Mouse (Mus musculus): ENCODE measurements around the gene Gdf9. TPM values are rescaled to one million over a fixed set of nuclear protein-coding genes. Genes with fewer than 3 reads are reported as not detected.

Gdf9 gene
- total and polyA plus RNA-seq, 3 experiments = 0.42 to 0.43 TPM; not detected in 1

DNA sequence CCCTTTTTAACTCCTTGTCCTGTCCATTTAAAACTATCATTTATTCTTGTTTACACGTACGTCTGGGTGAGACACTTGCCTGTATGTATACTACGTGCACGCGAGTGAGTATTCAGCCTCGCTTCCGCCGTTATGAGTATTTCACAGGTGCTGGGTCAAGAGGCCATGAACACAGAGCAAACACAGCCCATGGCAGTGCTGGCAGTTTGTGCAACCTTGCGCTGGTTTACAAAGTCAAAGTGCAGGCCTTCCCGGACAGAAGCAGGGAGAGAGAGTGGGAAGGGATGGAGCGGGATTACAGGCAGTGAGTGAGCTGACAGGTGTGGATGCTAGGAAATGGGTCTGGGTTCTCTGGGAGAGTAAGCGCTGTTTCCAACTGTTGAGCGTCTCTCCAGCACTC, 15.4 kb downstream of the Gdf9 start:
- peaks cover 0 to 5% of the 10 kb centered on the region in 2 experiments; a peak in 2 of 4 replicates for H3K36me3 ChIP-seq (ENCODE audit: control insufficient read depth in 1 of 2, insufficient read depth in 2 of 2, low read length in 2 of 2)
- DNase-seq (ENCODE audit: low read depth, low spot score) = no peak
- no peaks in the 10 kb centered on the region for H3K9me3 ChIP-seq (replicated peaks; ENCODE audit: insufficient read depth, low read length)
- no peak overlapping the region for H3K4me3 ChIP-seq (ENCODE audit: control insufficient read depth in 1 of 2, insufficient read depth in 1 of 2, low read depth in 2 of 2, low read length in 2 of 2)
- peaks cover 0 to 13% of the 10 kb centered on the region in 2 experiments; a peak in 2 of 4 replicates for H3K4me1 ChIP-seq (ENCODE audit: control insufficient read depth in 1 of 2, insufficient read depth in 2 of 2, low read length in 2 of 2)
- no peaks in the 10 kb centered on the region for H3K79me2 ChIP-seq (ENCODE audit: control insufficient read depth, insufficient read depth, low read length, poor library complexity)
- H3K27ac ChIP-seq (ENCODE audit: control insufficient read depth, low read depth, low read length) = no peak overlapping the region
- H3K27me3 ChIP-seq (ENCODE audit: control insufficient read depth in 1 of 2, insufficient read depth in 2 of 2, low read length in 2 of 2) = peaks cover 9 to 14% of the 10 kb centered on the region in 2 experiments
- TF ChIP-seq EP300 (IDR thresholded peaks at IDR 0.05; ENCODE audit: low read depth in 1 of 2, low read length in 2 of 2) = no peak
- no peak for TF ChIP-seq RCOR1 (IDR thresholded peaks at IDR 0.05; ENCODE audit: low read depth, low read length)
- no peak for TF ChIP-seq UBTF (IDR thresholded peaks at IDR 0.05; ENCODE audit: borderline replicate concordance, insufficient read depth, low read depth, low read length)
- no peak for TF ChIP-seq TAL1 (IDR thresholded peaks at IDR 0.05; ENCODE audit: low read length)
- no peak for TF ChIP-seq ZKSCAN1 (IDR thresholded peaks at IDR 0.05; ENCODE audit: low read depth, low read length)
- no peak for TF ChIP-seq KAT2A (conservative IDR thresholded peaks at IDR 0.05; ENCODE audit: low read depth, low read length)
- TF ChIP-seq SMC3 (IDR thresholded peaks at IDR 0.05; ENCODE audit: low read depth, low read length) = no peak
- no peak for TF ChIP-seq MAZ (IDR thresholded peaks at IDR 0.05; ENCODE audit: low read depth, low read length)
- no peak for TF ChIP-seq HCFC1 (IDR thresholded peaks at IDR 0.05; ENCODE audit: low read depth, low read length)
- TF ChIP-seq MYC (IDR thresholded peaks at IDR 0.05; ENCODE audit: low read depth, low read length) = no peak
- no peak overlapping the region for H3K9ac ChIP-seq (ENCODE audit: control insufficient read depth, low read depth, low read length, poor library complexity, severe bottlenecking)

DNA sequence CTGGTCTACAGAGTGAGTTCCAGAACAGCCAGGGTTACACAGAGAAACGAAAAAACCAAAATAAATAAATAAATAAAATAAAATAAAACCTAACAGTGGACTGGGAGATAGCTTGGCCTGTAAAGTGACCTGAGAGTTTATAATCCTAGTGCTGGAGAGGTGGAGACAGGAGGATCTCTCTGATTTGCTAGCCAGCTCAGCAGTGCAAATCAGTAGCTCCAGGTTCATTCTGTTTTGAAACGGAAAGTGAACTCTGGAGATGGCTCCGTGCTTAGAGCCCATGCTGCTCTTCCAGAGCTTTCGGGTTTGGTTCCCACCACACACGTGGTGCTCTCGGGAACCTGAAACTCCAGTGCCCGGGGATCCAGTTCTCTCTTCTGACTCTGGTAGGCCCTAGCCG, 17.2 kb downstream of the Gdf9 start:
- Histone ChIP-seq H3K9ac (ENCODE audit: control insufficient read depth, low read depth, low read length, poor library complexity, severe bottlenecking) (no peak overlapping the region), H3K27me3 (ENCODE audit: control insufficient read depth in 1 of 2, insufficient read depth in 2 of 2, low read length in 2 of 2) (peaks cover 20 to 22% of the 10 kb centered on the region in 2 experiments), H3K79me2 (ENCODE audit: control insufficient read depth, insufficient read depth, low read length, poor library complexity) (no peaks in the 10 kb centered on the region), H3K9me3 (replicated peaks; ENCODE audit: insufficient read depth, low read length) (no peaks in the 10 kb centered on the region), H3K4me3 (ENCODE audit: control insufficient read depth in 1 of 2, insufficient read depth in 1 of 2, low read depth in 2 of 2, low read length in 2 of 2) (no peak overlapping the region), H3K27ac (ENCODE audit: control insufficient read depth, low read depth, low read length) (no peak overlapping the region), H3K4me1 (ENCODE audit: control insufficient read depth in 1 of 2, insufficient read depth in 2 of 2, low read length in 2 of 2) (peaks cover 0 to 7% of the 10 kb centered on the region in 2 experiments; a peak in 2 of 4 replicates), H3K36me3 (ENCODE audit: control insufficient read depth in 1 of 2, insufficient read depth in 2 of 2, low read length in 2 of 2) (peaks cover 0 to 3% of the 10 kb centered on the region in 2 experiments; a peak in 2 of 4 replicates)
- TF ChIP-seq POLR2AphosphoS5 (IDR thresholded peaks at IDR 0.05; ENCODE audit: borderline replicate concordance, low read depth, low read length) (no peak), ETS1 (IDR thresholded peaks at IDR 0.05; ENCODE audit: low read depth, low read length) (no peak), UBTF (IDR thresholded peaks at IDR 0.05; ENCODE audit: borderline replicate concordance, insufficient read depth, low read depth, low read length) (no peak), POLR2A (IDR thresholded peaks at IDR 0.05; ENCODE audit: control insufficient read depth in 1 of 2, insufficient read depth in 1 of 2, low read depth in 1 of 2, low read length in 2 of 2, poor library complexity in 1 of 2) (no peak), KAT2A (conservative IDR thresholded peaks at IDR 0.05; ENCODE audit: low read depth, low read length) (no peak), TBP (IDR thresholded peaks at IDR 0.05; ENCODE audit: low read depth, low read length) (no peak), JUND (IDR thresholded peaks at IDR 0.05; ENCODE audit: low read depth, low read length) (no peak), ZC3H11A (IDR thresholded peaks at IDR 0.05; ENCODE audit: low read depth, low read length) (no peak), MAFK (IDR thresholded peaks at IDR 0.05; ENCODE audit: borderline replicate concordance, low read depth, low read length) (no peak), E2F4 (IDR thresholded peaks at IDR 0.05; ENCODE audit: borderline replicate concordance, low read depth, low read length) (no peak), GABPA (IDR thresholded peaks at IDR 0.05; ENCODE audit: low read depth, low read length) (no peak), MXI1 (IDR thresholded peaks at IDR 0.05; ENCODE audit: low read depth, low read length) (no peak), BHLHE40 (IDR thresholded peaks at IDR 0.05; ENCODE audit: borderline replicate concordance, low read depth, low read length) (no peak), MYC (IDR thresholded peaks at IDR 0.05; ENCODE audit: low read depth, low read length) (no peak), NRF1 (IDR thresholded peaks at IDR 0.05; ENCODE audit: insufficient read depth, low read depth, low read length, poor library complexity, severe bottlenecking) (no peak)
- DNase-seq (ENCODE audit: low read depth, low spot score) = no peak

Measured in MEL (cell line).